Mouse (Mus musculus): ENCODE results near the gene Acly. TPM values are rescaled to one million over a fixed set of nuclear protein-coding genes. Genes with fewer than 3 reads are reported as not detected.

Gene Acly
- polyA plus RNA-seq, 1 experiment from 2014 or later: 120 TPM

DNA sequence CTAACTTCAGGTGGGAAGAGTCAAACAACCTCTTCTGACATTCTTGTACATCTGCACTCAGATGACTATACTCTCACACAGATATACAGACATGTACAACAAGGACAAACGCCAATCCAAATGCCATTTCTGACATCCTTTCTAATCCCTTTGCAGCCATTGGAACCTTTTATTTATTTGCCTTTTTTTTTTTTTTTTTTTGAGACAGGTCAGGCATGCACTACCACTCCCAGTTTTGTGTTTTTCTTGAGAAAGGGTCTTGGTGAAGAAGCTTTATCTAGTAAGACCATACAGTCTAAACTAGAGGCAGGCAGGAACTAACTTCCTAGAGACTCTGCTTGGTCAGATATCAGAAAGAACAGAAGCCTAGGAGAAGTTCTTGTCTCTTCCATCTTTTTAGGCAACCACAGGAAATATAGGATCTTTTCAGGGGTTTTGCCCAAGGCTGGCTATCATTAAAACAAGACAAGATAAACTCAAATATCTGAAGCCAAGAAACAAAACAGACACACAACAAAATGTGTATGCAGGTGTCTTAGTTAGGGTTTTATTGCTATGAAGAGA is 62.5 kb downstream of the Acly start:
- no peak for ATAC-seq (ENCODE audit: low read depth)
- no peaks in the 10 kb centered on the region for H3K27me3 ChIP-seq (ENCODE audit: control insufficient read depth, insufficient read depth, low read depth, low read length)
- WGBS (ENCODE audit: insufficient replicate concordance): 45% methylated on average over 1 of the region's 1 CpGs
- no peak overlapping the region for H3K4me3 ChIP-seq (ENCODE audit: low read depth, low read length)
- H3K27ac ChIP-seq (ENCODE audit: low read length): no peak overlapping the region
- no peak overlapping the region for H3K4me2 ChIP-seq (ENCODE audit: low read depth, low read length)
- no peaks in the 10 kb centered on the region; the same call in 1 of the 2 replicates for H3K36me3 ChIP-seq (ENCODE audit: control insufficient read depth, insufficient read depth)
- no peak overlapping the region for H3K9ac ChIP-seq (ENCODE audit: low read depth, low read length)
- peaks cover 3% of the 10 kb centered on the region; the same call in 1 of the 2 replicates for H3K4me1 ChIP-seq (ENCODE audit: control insufficient read depth, low read depth, low read length)
- H3K9me3 ChIP-seq (replicated peaks; ENCODE audit: control insufficient read depth, low read length): no peaks in the 10 kb centered on the region

DNA sequence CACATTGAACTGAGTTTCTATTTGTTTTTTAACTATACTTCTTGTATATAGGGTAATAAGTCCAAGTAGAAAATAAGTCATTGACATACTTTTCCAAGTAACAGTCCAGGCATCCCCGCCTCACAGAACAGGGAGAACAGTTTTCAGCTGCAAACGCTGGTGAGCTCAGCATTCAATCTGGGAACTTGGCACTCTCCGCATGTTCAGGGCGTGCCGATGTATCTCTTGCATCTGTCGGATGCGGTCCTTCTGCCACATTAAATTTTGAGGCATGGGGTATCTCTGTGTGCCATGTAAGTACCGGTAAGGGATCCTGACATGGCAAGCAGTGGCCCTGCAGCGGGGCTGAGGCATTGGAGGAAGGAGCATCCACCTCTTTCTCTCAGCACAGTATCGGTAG is 65.1 kb downstream of the Acly start:
- no peak overlapping the region for H3K4me3 ChIP-seq (ENCODE audit: low read depth, low read length)
- no peaks in the 10 kb centered on the region; the same call in 1 of the 2 replicates for H3K36me3 ChIP-seq (ENCODE audit: control insufficient read depth, insufficient read depth)
- H3K27ac ChIP-seq (ENCODE audit: low read length): no peak overlapping the region
- H3K4me1 ChIP-seq (ENCODE audit: control insufficient read depth, low read depth, low read length): peaks cover 3% of the 10 kb centered on the region; the same call in 1 of the 2 replicates
- ATAC-seq (ENCODE audit: low read depth): no peak
- H3K4me2 ChIP-seq (ENCODE audit: low read depth, low read length): no peak overlapping the region
- H3K9me3 ChIP-seq (replicated peaks; ENCODE audit: control insufficient read depth, low read length): no peaks in the 10 kb centered on the region
- 88% methylated on average over 10 of the region's 10 CpGs for WGBS (ENCODE audit: insufficient replicate concordance)
- H3K27me3 ChIP-seq (ENCODE audit: control insufficient read depth, insufficient read depth, low read depth, low read length): no peaks in the 10 kb centered on the region
- no peak overlapping the region for H3K9ac ChIP-seq (ENCODE audit: low read depth, low read length)

DNA sequence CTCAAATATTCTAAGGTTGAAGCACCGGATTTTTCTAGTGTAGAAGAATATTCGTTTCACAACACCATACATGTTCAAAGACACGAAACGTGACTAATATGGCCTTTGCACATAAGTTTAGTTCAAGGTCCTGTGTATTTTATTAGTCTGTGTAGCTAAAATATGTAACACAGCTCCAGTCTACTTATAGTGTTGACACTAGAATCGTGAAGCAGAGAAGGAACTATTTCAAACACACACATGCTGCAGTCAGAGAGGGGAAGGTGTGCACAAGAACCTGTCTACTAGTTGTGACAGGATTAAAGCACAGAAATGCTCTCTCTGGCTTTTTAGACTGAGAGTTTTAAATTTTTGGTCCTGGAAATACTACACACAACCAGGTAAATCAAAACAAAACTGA is 70.1 kb downstream of the Acly start:
- H3K9me3 ChIP-seq (replicated peaks; ENCODE audit: control insufficient read depth, low read length): no peaks in the 10 kb centered on the region
- H3K4me3 ChIP-seq (ENCODE audit: low read depth, low read length): no peak overlapping the region
- no peaks in the 10 kb centered on the region for H3K27me3 ChIP-seq (ENCODE audit: control insufficient read depth, insufficient read depth, low read depth, low read length)
- no peak overlapping the region for H3K9ac ChIP-seq (ENCODE audit: low read depth, low read length)
- no peak overlapping the region for H3K27ac ChIP-seq (ENCODE audit: low read length)
- H3K4me1 ChIP-seq (ENCODE audit: control insufficient read depth, low read depth, low read length): no peaks in the 10 kb centered on the region
- no peaks in the 10 kb centered on the region for H3K36me3 ChIP-seq (ENCODE audit: control insufficient read depth, insufficient read depth)
- 79% methylated on average over 5 of the region's 5 CpGs for WGBS (ENCODE audit: insufficient replicate concordance)
- H3K4me2 ChIP-seq (ENCODE audit: low read depth, low read length): no peak overlapping the region
- no peak for ATAC-seq (ENCODE audit: low read depth)

- H3K27ac ChIP-seq (ENCODE audit: low read length): no peak overlapping the region
- no peak overlapping the region for H3K4me2 ChIP-seq (ENCODE audit: low read depth, low read length)
- no peaks in the 10 kb centered on the region for H3K9me3 ChIP-seq (replicated peaks; ENCODE audit: control insufficient read depth, low read length)
- WGBS (ENCODE audit: insufficient replicate concordance): 66% methylated on average over 4 of the region's 4 CpGs
- H3K27me3 ChIP-seq (ENCODE audit: control insufficient read depth, insufficient read depth, low read depth, low read length): no peaks in the 10 kb centered on the region
- ATAC-seq (ENCODE audit: low read depth): no peak
- no peak overlapping the region for H3K4me3 ChIP-seq (ENCODE audit: low read depth, low read length)
- H3K4me1 ChIP-seq (ENCODE audit: control insufficient read depth, low read depth, low read length): no peaks in the 10 kb centered on the region
- H3K9ac ChIP-seq (ENCODE audit: low read depth, low read length): no peak overlapping the region
- H3K36me3 ChIP-seq (ENCODE audit: control insufficient read depth, insufficient read depth): no peaks in the 10 kb centered on the region
Observed at GRCm38 (mm10) chr11:100457247-100457646, 70.6 kb downstream of the Acly start.

DNA sequence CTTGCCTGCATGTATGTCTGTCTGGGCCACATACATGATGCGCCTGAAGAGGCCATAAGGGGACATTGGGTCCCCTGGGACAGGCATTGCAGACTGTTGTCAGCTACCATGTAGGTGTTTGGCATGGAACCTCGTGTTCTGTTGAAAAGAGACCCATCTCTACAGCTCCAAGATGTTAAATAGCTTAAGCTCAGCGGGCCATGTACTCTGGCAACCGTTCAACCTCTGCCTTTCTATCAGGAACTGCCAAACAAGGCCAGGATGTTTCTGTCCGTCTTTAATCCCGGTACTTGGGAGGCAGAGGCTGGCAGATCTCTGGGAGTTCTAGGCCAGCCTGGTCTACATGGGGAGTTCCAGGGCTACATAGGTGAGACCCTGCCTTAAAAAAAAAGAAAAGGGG is 85.2 kb downstream of the Acly start:
- ATAC-seq (ENCODE audit: low read depth): no peak
- H3K9ac ChIP-seq (ENCODE audit: low read depth, low read length): no peak overlapping the region
- peaks cover 14% of the 10 kb centered on the region for H3K4me1 ChIP-seq (ENCODE audit: control insufficient read depth, low read depth, low read length)
- H3K27me3 ChIP-seq (ENCODE audit: control insufficient read depth, insufficient read depth, low read depth, low read length): no peaks in the 10 kb centered on the region
- H3K4me2 ChIP-seq (ENCODE audit: low read depth, low read length): no peak overlapping the region
- no peak overlapping the region for H3K27ac ChIP-seq (ENCODE audit: low read length)
- no peaks in the 10 kb centered on the region for H3K36me3 ChIP-seq (ENCODE audit: control insufficient read depth, insufficient read depth)
- no peak overlapping the region for H3K4me3 ChIP-seq (ENCODE audit: low read depth, low read length)
- WGBS (ENCODE audit: insufficient replicate concordance): 82% methylated on average over 6 of the region's 6 CpGs
- H3K9me3 ChIP-seq (replicated peaks; ENCODE audit: control insufficient read depth, low read length): no peaks in the 10 kb centered on the region

- Histone ChIP-seq H3K36me3 (ENCODE audit: control insufficient read depth, insufficient read depth) (no peaks in the 10 kb centered on the region), H3K27me3 (ENCODE audit: control insufficient read depth, insufficient read depth, low read depth, low read length) (no peaks in the 10 kb centered on the region), H3K4me2 (ENCODE audit: low read depth, low read length) (peak within 1 kb of the TSS; percentile 88), H3K4me1 (ENCODE audit: control insufficient read depth, low read depth, low read length) (peaks cover 14% of the 10 kb centered on the region), H3K9ac (ENCODE audit: low read depth, low read length) (peak within 1 kb of the TSS; percentile 77), H3K9me3 (replicated peaks; ENCODE audit: control insufficient read depth, low read length) (no peaks in the 10 kb centered on the region), H3K27ac (ENCODE audit: low read length) (no peak within 1 kb of the TSS), H3K4me3 (ENCODE audit: low read depth, low read length) (peak within 1 kb of the TSS; percentile 74)
- no peak for ATAC-seq (ENCODE audit: low read depth)
- 78% methylated on average over 8 of the region's 8 CpGs for WGBS (ENCODE audit: insufficient replicate concordance)
Observed at GRCm38 (mm10) chr11:100441797-100442196, 86.0 kb downstream of the Acly start, which contains the start of the genes Nt5c3b and Klhl10. Gene Nt5c3b, minus strand, starts transcription at chr11:100441808. Gene Klhl10, plus strand, starts transcription at chr11:100441917.

GRCm38 (mm10) chr11:100440691-100441522 is 86.9 kb downstream of the Acly start:
- Histone ChIP-seq H3K36me3 (ENCODE audit: control insufficient read depth, insufficient read depth) (no peaks in the 10 kb centered on the region), H3K9ac (ENCODE audit: low read depth, low read length) (peak overlapping the region; percentile 77), H3K27ac (ENCODE audit: low read length) (no peak overlapping the region), H3K4me3 (ENCODE audit: low read depth, low read length) (peak overlapping the region; percentile 74), H3K4me2 (ENCODE audit: low read depth, low read length) (peak overlapping the region; percentile 88), H3K4me1 (ENCODE audit: control insufficient read depth, low read depth, low read length) (peaks cover 14% of the 10 kb centered on the region), H3K9me3 (replicated peaks; ENCODE audit: control insufficient read depth, low read length) (no peaks in the 10 kb centered on the region), H3K27me3 (ENCODE audit: control insufficient read depth, insufficient read depth, low read depth, low read length) (no peaks in the 10 kb centered on the region)
- ATAC-seq (ENCODE audit: low read depth): peak; percentile 92
- WGBS (ENCODE audit: insufficient replicate concordance): under 1% methylated on average over 52 of the region's 52 CpGs

- peaks cover 14% of the 10 kb centered on the region for H3K4me1 ChIP-seq (ENCODE audit: control insufficient read depth, low read depth, low read length)
- no peak overlapping the region for H3K4me3 ChIP-seq (ENCODE audit: low read depth, low read length)
- ATAC-seq (ENCODE audit: low read depth): no peak
- H3K9ac ChIP-seq (ENCODE audit: low read depth, low read length): no peak overlapping the region
- WGBS (ENCODE audit: insufficient replicate concordance): 68% methylated on average over 1 of the region's 1 CpGs
- no peaks in the 10 kb centered on the region for H3K27me3 ChIP-seq (ENCODE audit: control insufficient read depth, insufficient read depth, low read depth, low read length)
- H3K4me2 ChIP-seq (ENCODE audit: low read depth, low read length): no peak overlapping the region
- no peak overlapping the region for H3K27ac ChIP-seq (ENCODE audit: low read length)
- no peaks in the 10 kb centered on the region for H3K9me3 ChIP-seq (replicated peaks; ENCODE audit: control insufficient read depth, low read length)
- H3K36me3 ChIP-seq (ENCODE audit: control insufficient read depth, insufficient read depth): no peaks in the 10 kb centered on the region
Observed at GRCm38 (mm10) chr11:100437901-100438300, 89.9 kb downstream of the Acly start.

DNA sequence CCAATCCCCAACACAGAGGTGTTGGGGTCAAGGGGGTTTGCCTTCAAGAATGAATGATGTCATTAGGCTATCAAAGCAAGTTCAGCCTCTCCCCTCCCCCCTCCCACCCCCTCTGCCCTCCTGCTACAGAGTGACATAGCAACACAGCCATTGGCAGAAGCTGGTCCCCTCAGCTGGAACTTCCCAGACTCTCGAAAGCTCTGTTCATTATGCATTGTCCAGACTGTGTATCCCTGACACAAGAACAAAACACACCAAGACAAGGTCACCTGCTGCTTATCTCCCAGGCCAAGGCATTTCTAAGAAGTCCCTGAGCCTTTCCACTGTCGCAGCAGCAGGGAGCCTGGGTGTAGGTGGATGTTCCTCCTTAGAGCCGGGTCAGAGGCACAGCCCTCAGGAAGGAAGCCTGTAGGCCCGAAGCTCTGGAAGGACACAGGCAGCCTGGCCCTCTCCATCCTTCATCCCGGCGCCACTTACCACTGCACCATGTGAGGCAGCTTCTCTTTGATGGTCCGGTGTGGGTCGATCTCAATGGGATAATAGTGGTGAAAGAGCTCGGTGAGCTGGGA is 92.0 kb downstream of the Acly start:
- 81% methylated on average over 9 of the region's 9 CpGs for WGBS (ENCODE audit: insufficient replicate concordance)
- H3K36me3 ChIP-seq (ENCODE audit: control insufficient read depth, insufficient read depth): no peaks in the 10 kb centered on the region
- no peak overlapping the region for H3K9ac ChIP-seq (ENCODE audit: low read depth, low read length)
- no peak overlapping the region for H3K4me2 ChIP-seq (ENCODE audit: low read depth, low read length)
- no peak overlapping the region for H3K27ac ChIP-seq (ENCODE audit: low read length)
- ATAC-seq (ENCODE audit: low read depth): no peak
- H3K4me1 ChIP-seq (ENCODE audit: control insufficient read depth, low read depth, low read length): peaks cover 10% of the 10 kb centered on the region
- no peaks in the 10 kb centered on the region for H3K27me3 ChIP-seq (ENCODE audit: control insufficient read depth, insufficient read depth, low read depth, low read length)
- H3K4me3 ChIP-seq (ENCODE audit: low read depth, low read length): no peak overlapping the region
- no peaks in the 10 kb centered on the region for H3K9me3 ChIP-seq (replicated peaks; ENCODE audit: control insufficient read depth, low read length)
